Mouse (Mus musculus) megakaryocyte-erythroid progenitor cell, adult 5-6 weeks (primary cell): ENCODE results near the gene Dnajb1. TPM values are rescaled to one million over a fixed set of nuclear protein-coding genes. Genes with fewer than 3 reads are reported as not detected.

Source experiments
- ATAC-seq: replicated peaks from 2 replicates; pipeline ENCODE4 v1.8.0; 2016; ENCODE audit warnings: mild to moderate bottlenecking, inconsistent platforms; ENCODE audit not compliant: severe bottlenecking, poor library complexity, low FRiP score, low TSS enrichment
- total RNA-seq, 2 experiments: library from RNA; stranded (forward) in 1 of 2; stranded (reverse) in 1 of 2; fragments of 200-1000, 215-1000 nt in 1 of 2; fragments of >200 nt in 1 of 2; fragmentation: Nextera tagmentation in 1 of 2; gene quantifications; 2 replicates each; pipeline ENCODE4 v1.2.3; 2014 to 2017

Dnajb1 gene
- total RNA-seq, 2 experiments from 2014 or later: 50.2 to 52.6 TPM

DNA sequence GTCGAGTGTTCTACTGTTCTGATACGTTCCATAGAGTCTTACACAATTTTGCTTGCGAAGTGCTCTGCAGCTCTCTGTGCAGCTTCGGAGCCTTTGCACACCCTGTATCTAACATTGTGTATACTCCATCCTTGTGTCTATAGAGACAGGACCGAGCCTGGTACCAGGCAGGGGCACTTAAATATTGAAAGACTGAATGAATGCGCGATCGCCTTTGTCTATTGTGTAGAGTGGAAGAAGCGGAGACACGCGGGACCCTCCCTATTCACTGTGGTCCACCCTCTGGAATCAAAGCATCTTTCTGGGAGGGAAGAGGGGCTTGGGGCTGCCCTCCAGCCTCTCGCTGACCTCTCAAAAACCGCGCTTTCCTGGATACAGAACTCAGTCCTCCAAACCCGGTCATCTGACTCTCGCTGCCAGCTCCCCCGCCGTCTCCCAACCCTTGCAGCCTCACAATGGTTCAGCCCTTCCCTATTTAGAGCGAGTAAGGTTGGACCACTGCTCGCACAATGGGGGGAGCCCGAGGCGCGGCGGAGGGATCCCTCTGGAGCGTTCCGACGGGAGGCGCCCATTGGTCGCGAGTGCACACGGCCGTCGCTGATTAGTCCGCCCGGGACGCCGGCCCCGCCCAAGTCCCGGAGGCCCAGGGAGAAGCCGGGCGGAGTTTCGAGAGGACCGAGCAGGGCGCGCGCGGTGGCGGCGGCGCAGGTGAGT is 44.2 kb downstream of the Dnajb1 start, which contains the start of gene Gipc1:
Gene Gipc1 (plus strand): TSS at position 648 of the 714 bp plus-strand sequence.
- ATAC-seq: peak; percentile 95

GRCm38 (mm10) chr8:83652744-83653661 is 45.0 kb downstream of the Dnajb1 start:
- ATAC-seq: no peak

- ATAC-seq: no peak
These were observed 45.6 kb downstream of the Dnajb1 start for GRCm38 (mm10) chr8:83653662-83654017.

DNA sequence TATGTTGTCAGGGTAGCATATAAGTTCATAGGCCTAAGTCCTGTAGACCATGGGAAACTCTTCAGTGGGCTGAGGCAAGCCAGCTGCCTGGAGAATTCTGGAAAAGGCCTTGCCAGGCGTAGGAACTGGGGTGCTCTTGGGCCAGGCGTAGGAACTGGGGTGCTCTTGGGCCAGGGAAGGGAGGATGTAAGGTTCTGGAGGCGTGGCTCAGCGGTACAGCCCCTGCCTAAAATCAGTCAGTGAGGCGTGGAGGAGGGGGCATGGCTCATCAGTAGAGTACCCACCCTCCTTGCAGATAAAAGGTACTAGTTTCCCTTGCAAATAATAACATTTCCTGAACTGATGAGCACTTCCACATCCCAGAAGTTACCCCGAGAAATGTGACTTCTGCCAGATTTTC is 46.7 kb downstream of the Dnajb1 start:
- no peak for ATAC-seq

DNA sequence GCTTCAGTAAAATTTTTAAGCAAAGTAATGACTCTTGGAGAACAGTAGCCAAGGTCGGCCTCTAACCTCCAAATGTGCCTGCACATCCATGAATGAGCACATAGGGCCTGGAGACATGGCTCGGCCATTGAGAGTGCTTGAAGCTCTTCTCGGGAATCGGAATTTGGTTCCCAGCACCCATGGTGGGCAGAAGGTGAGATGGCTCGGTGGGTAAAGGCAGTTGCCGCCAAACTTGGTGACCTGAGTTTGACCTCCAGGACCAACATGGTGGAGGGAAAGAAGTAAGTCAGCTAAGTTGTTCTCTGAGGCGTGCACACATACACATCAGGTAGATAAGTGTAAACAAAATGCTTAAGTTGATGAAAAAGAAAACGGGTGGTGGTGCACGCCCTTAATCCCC is 48.0 kb downstream of the Dnajb1 start:
- no peak for ATAC-seq

DNA sequence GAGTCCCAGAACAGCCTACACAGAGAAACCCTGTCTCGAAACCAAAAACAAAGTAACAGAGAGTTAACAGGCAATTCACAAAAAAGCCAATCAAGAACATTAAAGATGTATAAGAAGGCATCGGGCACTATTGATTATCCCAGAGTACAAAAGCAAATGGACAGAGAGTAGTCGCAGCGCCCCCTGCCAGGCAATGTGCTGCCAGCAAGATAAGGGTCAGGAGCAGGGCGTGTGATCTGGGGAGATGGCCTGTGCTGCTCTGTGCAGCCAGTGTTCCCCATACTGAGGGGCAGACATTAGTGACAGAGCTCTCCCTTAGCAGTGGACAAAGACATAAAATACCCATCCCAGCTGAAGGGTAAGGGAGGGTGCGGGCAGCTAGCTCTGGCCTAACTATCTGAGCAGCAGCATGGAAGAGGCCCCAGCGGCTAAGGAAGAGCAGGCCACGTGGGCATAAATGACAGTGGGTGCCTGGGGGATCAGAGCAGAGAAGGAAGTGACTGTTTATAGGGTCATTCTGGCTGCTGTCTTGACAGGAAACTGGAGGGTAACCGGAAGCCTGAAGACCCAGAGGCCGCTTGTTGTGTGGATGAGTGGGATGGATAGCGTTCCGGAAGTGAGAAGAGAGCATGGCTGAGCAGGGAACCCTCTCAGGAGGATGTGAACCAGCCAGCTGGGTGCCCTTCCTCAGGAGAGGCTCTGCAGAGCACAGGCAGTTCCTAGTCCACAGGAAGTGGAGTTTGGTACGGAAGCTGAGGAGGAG is 48.7 kb downstream of the Dnajb1 start:
- ATAC-seq: peak; percentile 33; the same call in 1 of the 2 replicates

GRCm38 (mm10) chr8:83660545-83660944 is 52.6 kb downstream of the Dnajb1 start:
- no peak for ATAC-seq

- ATAC-seq: no peak
These were observed 53.1 kb downstream of the Dnajb1 start for GRCm38 (mm10) chr8:83660995-83661680.

Other genes with a start within 250 kb of the Dnajb1 start
- gene Clgn, start 218.3 kb upstream of the Dnajb1 start, total RNA-seq (2014; fragmentation: Nextera tagmentation): 1.1 and 1.2 TPM in 2 replicates
- gene Clgn, start 218.3 kb upstream of the Dnajb1 start, total RNA-seq (2017): 0.19 and 0.95 TPM in 2 replicates
- gene Scoc, start 149.8 kb upstream of the Dnajb1 start, total RNA-seq (2014; fragmentation: Nextera tagmentation): 97.8 and 106 TPM in 2 replicates
- gene Scoc, start 149.8 kb upstream of the Dnajb1 start, total RNA-seq (2017): 83.0 and 91.3 TPM in 2 replicates
- gene Olfr370, start 72.4 kb upstream of the Dnajb1 start, total RNA-seq (2014; fragmentation: Nextera tagmentation): not detected in 2 replicates
- not detected in 2 replicates for gene Olfr370, start 72.4 kb upstream of the Dnajb1 start, total RNA-seq (2017)
- gene Ndufb7, start 41.5 kb upstream of the Dnajb1 start, total RNA-seq (2014; fragmentation: Nextera tagmentation): 199 and 204 TPM in 2 replicates
- 173 and 183 TPM in 2 replicates for gene Ndufb7, start 41.5 kb upstream of the Dnajb1 start, total RNA-seq (2017)
- 304 and 466 TPM in 2 replicates for gene Tecr, start 222 bp upstream of the Dnajb1 start, total RNA-seq (2014; fragmentation: Nextera tagmentation)
- 230 and 318 TPM in 2 replicates for gene Tecr, start 222 bp upstream of the Dnajb1 start, total RNA-seq (2017)
- gene Gipc1, start 44.5 kb downstream of the Dnajb1 start, total RNA-seq (2014; fragmentation: Nextera tagmentation): 15.6 and 31.4 TPM in 2 replicates
- 6.5 and 6.9 TPM in 2 replicates for gene Gipc1, start 44.5 kb downstream of the Dnajb1 start, total RNA-seq (2017)
- not detected in 2 replicates for gene Ptger1, start 58.5 kb downstream of the Dnajb1 start, total RNA-seq (2014; fragmentation: Nextera tagmentation)
- 0.65 and 1.1 TPM in 2 replicates for gene Ptger1, start 58.5 kb downstream of the Dnajb1 start, total RNA-seq (2017)
- 36.3 and 83.2 TPM in 2 replicates for gene Pkn1, start 91.0 kb downstream of the Dnajb1 start, total RNA-seq (2014; fragmentation: Nextera tagmentation)
- gene Pkn1, start 91.0 kb downstream of the Dnajb1 start, total RNA-seq (2017): 21.9 and 33.0 TPM in 2 replicates
- gene Ddx39, start 107.0 kb downstream of the Dnajb1 start, total RNA-seq (2014; fragmentation: Nextera tagmentation): 205 and 224 TPM in 2 replicates
- gene Ddx39, start 107.0 kb downstream of the Dnajb1 start, total RNA-seq (2017): 154 and 213 TPM in 2 replicates
- gene Adgre5, start 133.1 kb downstream of the Dnajb1 start, total RNA-seq (2014; fragmentation: Nextera tagmentation): 44.3 and 63.7 TPM in 2 replicates
- 46.9 and 64.8 TPM in 2 replicates for gene Adgre5, start 133.1 kb downstream of the Dnajb1 start, total RNA-seq (2017)